Mouse (Mus musculus) small intestine, adult 2 months (tissue): Measurements from ENCODE around the gene Skint1. TPM values are rescaled to one million over a fixed set of nuclear protein-coding genes. Genes with fewer than 3 reads are reported as not detected.
"Not testable (repeated sequence)": the region's sequence is repeated elsewhere in the genome, so short reads cannot be mapped to it uniquely, and the experiment has no call there.

Experiments
- H3K27ac ChIP-seq: fragments of 200-500 bp; 2 replicates; pipeline ENCODE4 v1.5.1; 2012; ENCODE audit warnings: low read depth, low read length, control low read depth, inconsistent platforms; ENCODE audit not compliant: insufficient read depth
- H3K27me3 ChIP-seq: fragments of 200-500 bp; 2 replicates; pipeline ENCODE4 v1.6.1; 2012; ENCODE audit warnings: mild to moderate bottlenecking, moderate library complexity, low read length, inconsistent platforms; ENCODE audit not compliant: control insufficient read depth, insufficient read depth
- H3K36me3 ChIP-seq: fragments of 200-500 bp; 2 replicates; pipeline ENCODE4 v1.6.1; 2012; ENCODE audit warnings: mild to moderate bottlenecking, low read length, control low read depth, inconsistent platforms; ENCODE audit not compliant: control insufficient read depth, insufficient read depth
- H3K4me1 ChIP-seq: fragments of 200-500 bp; 2 replicates; pipeline ENCODE4 v1.6.1; 2012; ENCODE audit warnings: low read length, inconsistent platforms, mixed read lengths; ENCODE audit not compliant: control insufficient read depth, insufficient read depth, insufficient read length
- H3K4me3 ChIP-seq: fragments of 200-500 bp; 2 replicates; pipeline ENCODE4 v1.5.1; 2012; ENCODE audit warnings: low read depth, mild to moderate bottlenecking, control low read depth, inconsistent platforms, low read length, moderate library complexity
- CTCF ChIP-seq: fragments of 200-500 bp; IDR thresholded peaks from 2 replicates; pipeline ENCODE4 v1.5.1; 2012; ENCODE audit warnings: low read depth, mild to moderate bottlenecking, control low read depth, inconsistent platforms, low read length, moderate library complexity, mixed read lengths; ENCODE audit not compliant: insufficient replicate concordance, insufficient read length; ENCODE audit errors: extremely low read depth
- POLR2A ChIP-seq: fragments of 200-500 bp; IDR thresholded peaks from 2 replicates; pipeline ENCODE4 v1.6.1; 2012; ENCODE audit warnings: low read depth, mild to moderate bottlenecking, control low read depth, inconsistent platforms, low read length, moderate library complexity
- WGBS: fragments of 180-500 bp; shearing (Covaris S2); methylation state at CpG from one replicate; pipeline ENCODE4 v1.1.7; 2018; 5-methylcytosine and 5-hydroxymethylcytosine counted together
- polyA plus RNA-seq: library from polyadenylated mRNA; depleted of rRNA; stranded (reverse); fragments of >200 nt; gene quantifications from 2 replicates; pipeline ENCODE4 v1.2.3, GENCODE M21; 2012; rRNA removed

Skint1 gene
- not detected in 2 replicates for polyA plus RNA-seq

DNA sequence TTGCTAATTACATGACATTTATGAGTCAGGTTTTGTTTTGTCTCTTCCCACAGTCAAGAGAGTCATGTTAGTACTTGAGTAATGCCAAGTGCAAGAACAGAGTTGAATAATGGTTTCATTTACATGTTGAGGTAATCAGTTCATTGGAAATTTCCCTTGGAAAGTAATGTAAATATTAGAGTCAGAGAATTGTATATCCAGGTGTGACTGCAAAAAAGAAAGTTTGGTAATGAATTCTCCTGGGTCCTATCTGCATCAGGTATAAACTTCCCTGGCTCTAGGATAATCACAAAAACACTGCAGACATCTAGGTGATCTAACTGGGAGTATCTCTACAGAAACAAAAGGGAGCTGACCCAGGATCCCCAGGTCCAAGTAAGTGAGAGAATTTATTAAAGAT, at the start of gene Skint1:
Gene Skint1, plus strand, starts transcription at position 301 of the 400 bp plus-strand sequence.
- no peak for TF ChIP-seq CTCF
- no peak for TF ChIP-seq POLR2A
- no peaks in the 10 kb centered on the region for H3K36me3 ChIP-seq
- no peaks in the 10 kb centered on the region for H3K4me1 ChIP-seq
- no peaks in the 10 kb centered on the region for H3K27me3 ChIP-seq
- no peak within 1 kb of the TSS for H3K27ac ChIP-seq
- H3K4me3 ChIP-seq = no peak within 1 kb of the TSS

DNA sequence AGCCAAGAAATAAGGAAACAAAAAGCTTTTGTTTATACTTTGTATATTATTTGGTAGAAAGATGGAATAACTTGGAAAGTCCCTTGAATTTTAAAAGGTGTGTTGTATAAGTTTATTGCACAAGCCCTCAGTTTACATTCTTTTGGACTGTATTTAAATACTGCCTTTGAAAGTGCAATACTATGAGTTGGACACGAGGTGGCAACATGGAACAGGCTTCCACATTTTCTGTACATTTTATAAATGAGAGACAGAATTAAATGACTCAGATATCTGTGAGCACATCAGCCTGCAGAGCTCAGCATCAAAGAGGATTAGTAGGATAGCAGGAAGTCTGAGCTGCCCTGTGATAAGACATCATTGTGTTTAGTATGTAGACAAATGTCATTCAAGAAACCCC, 44.8 kb upstream of the Skint1 start:
- Histone ChIP-seq H3K4me1 (no peaks in the 10 kb centered on the region), H3K27me3 (no peaks in the 10 kb centered on the region), H3K36me3 (no peaks in the 10 kb centered on the region), H3K27ac (no peak overlapping the region), H3K4me3 (no peak overlapping the region)
- 16% methylated on average over 1 of the region's 1 CpGs for WGBS
- TF ChIP-seq POLR2A = no peak
- no peak for TF ChIP-seq CTCF

DNA sequence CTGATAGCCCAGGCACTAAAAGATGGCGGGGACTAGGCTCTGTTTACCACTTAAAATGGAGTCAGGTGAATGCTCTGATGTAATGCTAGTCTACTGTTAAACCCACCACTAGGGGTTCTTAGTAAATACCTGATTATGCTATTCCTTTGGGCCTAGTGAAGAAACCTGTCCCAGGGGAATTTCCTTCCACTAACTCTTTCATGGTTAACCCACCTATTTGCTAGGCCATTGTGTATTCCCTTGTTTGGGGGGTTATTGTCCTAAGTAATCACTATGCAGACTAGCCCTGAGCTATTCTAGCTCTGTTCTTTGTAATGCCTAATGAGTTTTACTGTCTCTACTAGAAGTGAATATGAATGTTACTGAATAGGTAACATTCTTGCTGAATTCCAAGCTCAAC, 42.8 kb upstream of the Skint1 start:
- H3K36me3 ChIP-seq, H3K27ac ChIP-seq, H3K4me1 ChIP-seq, H3K4me3 ChIP-seq, H3K27me3 ChIP-seq: not testable (repeated sequence)
- WGBS = 70% methylated on average over 1 of the region's 1 CpGs

DNA sequence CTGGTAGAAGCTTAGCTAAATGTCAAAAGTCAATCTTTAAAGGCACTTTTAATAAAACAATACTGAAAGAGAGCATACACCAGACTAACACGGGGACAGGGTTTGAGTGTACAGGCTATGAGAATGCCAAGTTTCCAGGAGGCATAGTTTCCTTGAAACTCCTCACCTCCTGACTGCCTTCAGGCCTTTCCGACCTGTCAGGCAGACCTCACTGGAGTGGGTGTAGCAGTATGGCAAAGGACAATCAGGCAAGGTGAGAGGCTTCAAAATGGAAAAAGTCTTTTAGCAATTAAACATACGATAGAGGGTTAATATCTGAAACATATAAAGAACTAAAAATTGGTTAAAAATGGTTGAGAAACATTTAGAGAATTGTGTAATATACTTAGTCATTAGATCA, 42.4 kb upstream of the Skint1 start:
- Histone ChIP-seq H3K27ac (no peak overlapping the region), H3K4me1 (no peaks in the 10 kb centered on the region), H3K36me3 (no peaks in the 10 kb centered on the region), H3K4me3 (no peak overlapping the region), H3K27me3 (no peaks in the 10 kb centered on the region)
- TF ChIP-seq CTCF = no peak
- TF ChIP-seq POLR2A = no peak
- WGBS = 79% methylated on average over 3 of the region's 3 CpGs

DNA sequence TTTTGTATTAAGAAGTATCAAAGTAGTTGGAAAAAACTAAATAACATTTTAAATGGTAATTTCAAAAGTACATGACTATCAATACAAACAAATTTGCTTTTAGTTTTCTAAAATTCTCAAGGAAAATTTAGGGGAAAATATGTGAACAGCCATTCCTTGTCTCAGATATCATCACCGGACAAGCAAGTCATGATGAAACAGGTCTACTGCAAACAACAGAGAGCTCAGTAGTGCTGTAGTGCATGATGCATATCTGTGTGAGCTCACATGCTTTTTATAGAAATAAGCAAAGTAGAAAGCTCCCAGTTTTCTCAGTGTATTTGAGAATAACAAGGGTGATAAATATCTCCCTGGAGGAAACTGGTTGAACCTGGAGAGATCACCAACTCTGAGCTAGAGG, 33.4 kb upstream of the Skint1 start, which contains the start of gene Skint7:
Gene Skint7, plus strand, starts transcription at position 301 of the 400 bp plus-strand sequence.
- Histone ChIP-seq H3K27me3 (no peaks in the 10 kb centered on the region), H3K27ac (no peak within 1 kb of the TSS), H3K36me3 (no peaks in the 10 kb centered on the region), H3K4me3 (no peak within 1 kb of the TSS), H3K4me1 (no peaks in the 10 kb centered on the region)
- 86% methylated on average over 1 of the region's 1 CpGs for WGBS
- TF ChIP-seq POLR2A (no peak), CTCF (no peak)

DNA sequence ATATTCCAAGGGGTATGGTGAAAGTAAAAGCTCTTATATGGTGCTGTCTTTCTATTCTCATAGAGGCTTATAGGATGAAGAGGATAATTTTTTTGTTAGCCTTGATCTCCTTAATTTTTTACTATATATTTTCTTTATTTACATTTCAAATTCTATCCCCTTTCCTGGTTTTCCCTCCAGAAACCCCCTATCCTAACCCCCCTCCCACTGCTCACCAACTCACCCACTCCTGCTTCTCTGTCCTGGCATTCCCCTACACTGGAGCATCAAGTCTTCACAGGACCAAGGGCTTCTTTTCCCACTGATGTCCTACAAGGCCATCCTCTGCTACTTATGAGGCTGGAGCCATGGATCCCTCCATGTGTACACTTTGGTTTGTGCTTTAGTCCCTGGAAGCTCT, 65.6 kb downstream of the Skint1 start, which contains the start of gene Skint4:
Gene Skint4, plus strand, starts transcription at position 301 of the 400 bp plus-strand sequence.
- Histone ChIP-seq H3K27ac (no peak within 1 kb of the TSS), H3K4me1 (no peaks in the 10 kb centered on the region), H3K27me3 (no peaks in the 10 kb centered on the region), H3K36me3 (no peaks in the 10 kb centered on the region), H3K4me3 (no peak within 1 kb of the TSS)
- TF ChIP-seq CTCF (no peak), POLR2A (no peak)

Other genes with a start within 250 kb of the Skint1 start
- gene Slc5a9, start 103.4 kb upstream of the Skint1 start, polyA plus RNA-seq = 16.7 and 47.7 TPM in 2 replicates
- gene Skint8, start 86.9 kb upstream of the Skint1 start, polyA plus RNA-seq = not detected in 2 replicates
- not detected in 2 replicates for gene Skint7, start 33.3 kb upstream of the Skint1 start, polyA plus RNA-seq
- not detected in 2 replicates for gene Skint4, start 65.7 kb downstream of the Skint1 start, polyA plus RNA-seq
- gene Skint3, start 226.0 kb downstream of the Skint1 start, polyA plus RNA-seq = not detected in 2 replicates